Mouse (Mus musculus): ENCODE data around the gene Agtrap. TPM values are rescaled to one million over a fixed set of nuclear protein-coding genes. Genes with fewer than 3 reads are reported as not detected.
A peak's percentile ranks its signal among the peaks of the same experiment; 100 is the strongest.

Gene Agtrap
- polyA plus RNA-seq, 1 experiment from 2014 or later: 11.9 TPM

GRCm38 (mm10) chr4:148040029-148040830, 47.6 kb downstream of the Agtrap start:
- H3K9me3 ChIP-seq: no peaks in the 10 kb centered on the region
- H3K4me1 ChIP-seq: peaks cover 52% of the 10 kb centered on the region
- H3K4me2 ChIP-seq (replicated peaks): peak overlapping the region; percentile 88
- peak overlapping the region; percentile 90 for H3K27ac ChIP-seq (replicated peaks)
- 63% methylated on average over 15 of the region's 15 CpGs for WGBS
- H3K36me3 ChIP-seq: peaks cover 38% of the 10 kb centered on the region
- peak overlapping the region; percentile 62 for H3K4me3 ChIP-seq
- H3K27me3 ChIP-seq: no peaks in the 10 kb centered on the region
- peak overlapping the region; percentile 69 for H3K9ac ChIP-seq (replicated peaks)
- peak; percentile 1; the same call in 1 of the 2 replicates for ATAC-seq (ENCODE audit: low FRiP score, low read depth)

GRCm38 (mm10) chr4:148039254-148040028, 48.4 kb downstream of the Agtrap start:
- H3K27ac ChIP-seq (replicated peaks): peak overlapping the region; percentile 90
- peak overlapping the region; percentile 62 for H3K4me3 ChIP-seq
- peak overlapping the region; percentile 88 for H3K4me2 ChIP-seq (replicated peaks)
- no peak for ATAC-seq (ENCODE audit: low FRiP score, low read depth)
- H3K27me3 ChIP-seq: no peaks in the 10 kb centered on the region
- 21% methylated on average over 19 of the region's 19 CpGs for WGBS
- peaks cover 38% of the 10 kb centered on the region for H3K36me3 ChIP-seq
- H3K9ac ChIP-seq (replicated peaks): peak overlapping the region; percentile 71
- no peaks in the 10 kb centered on the region for H3K9me3 ChIP-seq
- peaks cover 54% of the 10 kb centered on the region for H3K4me1 ChIP-seq

- Histone ChIP-seq H3K27me3 (no peaks in the 10 kb centered on the region), H3K9me3 (no peaks in the 10 kb centered on the region), H3K4me2 (replicated peaks) (peak within 1 kb of the TSS; percentile 88), H3K9ac (replicated peaks) (peak within 1 kb of the TSS; percentile 82), H3K27ac (replicated peaks) (peak within 1 kb of the TSS; percentile 90), H3K4me1 (peaks cover 54% of the 10 kb centered on the region), H3K4me3 (peak within 1 kb of the TSS; percentile 62), H3K36me3 (peaks cover 33% of the 10 kb centered on the region)
- ATAC-seq (ENCODE audit: low FRiP score, low read depth): peak; percentile 93
- 1% methylated on average over 54 of the region's 54 CpGs for WGBS
Measured at GRCm38 (mm10) chr4:148038600-148039253, 49.1 kb downstream of the Agtrap start, which contains the start of the genes Clcn6 and Mthfr. Gene Clcn6 (minus strand): TSS chr4:148038821. Gene Mthfr (plus strand): TSS chr4:148039077.

- H3K9me3 ChIP-seq: no peaks in the 10 kb centered on the region
- peak overlapping the region; percentile 82 for H3K9ac ChIP-seq (replicated peaks)
- H3K4me1 ChIP-seq: peaks cover 54% of the 10 kb centered on the region
- peaks cover 35% of the 10 kb centered on the region for H3K36me3 ChIP-seq
- H3K4me3 ChIP-seq: peak overlapping the region; percentile 62
- H3K4me2 ChIP-seq (replicated peaks): peak overlapping the region; percentile 76
- peak overlapping the region; percentile 90 for H3K27ac ChIP-seq (replicated peaks)
- no peak for ATAC-seq (ENCODE audit: low FRiP score, low read depth)
- 8% methylated on average over 26 of the region's 26 CpGs for WGBS
- H3K27me3 ChIP-seq: no peaks in the 10 kb centered on the region
Measured at GRCm38 (mm10) chr4:148038079-148038599, 49.7 kb downstream of the Agtrap start.

GRCm38 (mm10) chr4:148035440-148035839, 52.4 kb downstream of the Agtrap start:
- Histone ChIP-seq H3K9me3 (no peaks in the 10 kb centered on the region), H3K27ac (replicated peaks) (no peak overlapping the region), H3K4me1 (peaks cover 29% of the 10 kb centered on the region), H3K9ac (replicated peaks) (no peak overlapping the region), H3K4me3 (no peak overlapping the region), H3K36me3 (peaks cover 33% of the 10 kb centered on the region), H3K27me3 (no peaks in the 10 kb centered on the region), H3K4me2 (replicated peaks) (no peak overlapping the region)
- WGBS: 90% methylated on average over 3 of the region's 3 CpGs
- ATAC-seq (ENCODE audit: low FRiP score, low read depth): no peak

- peaks cover 43% of the 10 kb centered on the region for H3K36me3 ChIP-seq
- no peaks in the 10 kb centered on the region for H3K27me3 ChIP-seq
- ATAC-seq (ENCODE audit: low FRiP score, low read depth): no peak
- no peak overlapping the region for H3K4me3 ChIP-seq
- H3K9me3 ChIP-seq: no peaks in the 10 kb centered on the region
- peaks cover 16% of the 10 kb centered on the region for H3K4me1 ChIP-seq
- no peak overlapping the region for H3K9ac ChIP-seq (replicated peaks)
- H3K27ac ChIP-seq (replicated peaks): no peak overlapping the region
- H3K4me2 ChIP-seq (replicated peaks): no peak overlapping the region
- 67% methylated on average over 7 of the region's 7 CpGs for WGBS
Measured at GRCm38 (mm10) chr4:148033858-148034410, 53.9 kb downstream of the Agtrap start.

GRCm38 (mm10) chr4:148030506-148030905, 57.3 kb downstream of the Agtrap start:
- H3K4me3 ChIP-seq: no peak overlapping the region
- H3K36me3 ChIP-seq: peaks cover 64% of the 10 kb centered on the region
- H3K4me1 ChIP-seq: peaks cover 6% of the 10 kb centered on the region; the same call in 1 of the 2 replicates
- ATAC-seq (ENCODE audit: low FRiP score, low read depth): no peak
- H3K27ac ChIP-seq (replicated peaks): no peak overlapping the region
- no peak overlapping the region for H3K4me2 ChIP-seq (replicated peaks)
- no peak overlapping the region for H3K9ac ChIP-seq (replicated peaks)
- no peaks in the 10 kb centered on the region for H3K27me3 ChIP-seq
- H3K9me3 ChIP-seq: no peaks in the 10 kb centered on the region
- 91% methylated on average over 5 of the region's 5 CpGs for WGBS

- ATAC-seq (ENCODE audit: low FRiP score, low read depth): no peak
- no peak overlapping the region for H3K4me2 ChIP-seq (replicated peaks)
- no peaks in the 10 kb centered on the region for H3K4me1 ChIP-seq
- H3K36me3 ChIP-seq: peaks cover 66% of the 10 kb centered on the region
- no peaks in the 10 kb centered on the region for H3K27me3 ChIP-seq
- no peak overlapping the region for H3K4me3 ChIP-seq
- no peak overlapping the region for H3K27ac ChIP-seq (replicated peaks)
- no peaks in the 10 kb centered on the region for H3K9me3 ChIP-seq
- 95% methylated on average over 7 of the region's 7 CpGs for WGBS
- no peak overlapping the region for H3K9ac ChIP-seq (replicated peaks)
Measured at GRCm38 (mm10) chr4:148029297-148029696, 58.5 kb downstream of the Agtrap start.

Other genes starting within 250 kb of the Agtrap start
- gene Zfp933, start 239.7 kb downstream of the Agtrap start, polyA plus RNA-seq (2016; fragmentation: Nextera tagmentation; extraction: Ambion mirVana): 4.9 and 6.7 TPM in 2 replicates
- 53.2 and 61.8 TPM in 2 replicates for gene Miip, start 219.2 kb downstream of the Agtrap start, polyA plus RNA-seq (2016; fragmentation: Nextera tagmentation; extraction: Ambion mirVana)
- gene Fv1, start 219.1 kb downstream of the Agtrap start, polyA plus RNA-seq (2016; fragmentation: Nextera tagmentation; extraction: Ambion mirVana): 15.8 and 16.9 TPM in 2 replicates
- gene Mfn2, start 183.3 kb downstream of the Agtrap start, polyA plus RNA-seq (2016; fragmentation: Nextera tagmentation; extraction: Ambion mirVana): 65.1 and 65.4 TPM in 2 replicates
- 25.1 and 27.2 TPM in 2 replicates for gene Plod1, start 151.3 kb downstream of the Agtrap start, polyA plus RNA-seq (2016; fragmentation: Nextera tagmentation; extraction: Ambion mirVana)
- 21.2 and 26.1 TPM in 2 replicates for gene 2510039O18Rik, start 147.1 kb downstream of the Agtrap start, polyA plus RNA-seq (2016; fragmentation: Nextera tagmentation; extraction: Ambion mirVana)
- gene Nppb, start 102.2 kb downstream of the Agtrap start, polyA plus RNA-seq (2016; fragmentation: Nextera tagmentation; extraction: Ambion mirVana): not detected in 2 replicates
- 1.0 and 2.8 TPM in 2 replicates for gene Nppa, start 87.3 kb downstream of the Agtrap start, polyA plus RNA-seq (2016; fragmentation: Nextera tagmentation; extraction: Ambion mirVana)
- gene Clcn6, start 49.2 kb downstream of the Agtrap start, polyA plus RNA-seq (2016; fragmentation: Nextera tagmentation; extraction: Ambion mirVana): 26.9 and 29.7 TPM in 2 replicates
- 44.5 and 44.8 TPM in 2 replicates for gene Mthfr, start 49.0 kb downstream of the Agtrap start, polyA plus RNA-seq (2016; fragmentation: Nextera tagmentation; extraction: Ambion mirVana)
- 94.7 and 95.2 TPM in 2 replicates for gene Mad2l2, start 42.4 kb upstream of the Agtrap start, polyA plus RNA-seq (2016; fragmentation: Nextera tagmentation; extraction: Ambion mirVana)
- gene Draxin, start 42.7 kb upstream of the Agtrap start, polyA plus RNA-seq (2016; fragmentation: Nextera tagmentation; extraction: Ambion mirVana): 16.7 and 16.8 TPM in 2 replicates
- gene Fbxo6, start 64.1 kb upstream of the Agtrap start, polyA plus RNA-seq (2016; fragmentation: Nextera tagmentation; extraction: Ambion mirVana): 14.6 and 17.1 TPM in 2 replicates
- 77.4 and 79.8 TPM in 2 replicates for gene Fbxo44, start 72.5 kb upstream of the Agtrap start, polyA plus RNA-seq (2016; fragmentation: Nextera tagmentation; extraction: Ambion mirVana)
- gene Fbxo2, start 72.6 kb upstream of the Agtrap start, polyA plus RNA-seq (2016; fragmentation: Nextera tagmentation; extraction: Ambion mirVana): 1.5 and 2.1 TPM in 2 replicates
- gene Disp3, start 199.9 kb upstream of the Agtrap start, polyA plus RNA-seq (2016; fragmentation: Nextera tagmentation; extraction: Ambion mirVana): 7.8 and 9.4 TPM in 2 replicates

All from midbrain, embryonic 12.5 days (tissue).